Mouse (Mus musculus) brown adipose tissue, adult 24 weeks (tissue): ENCODE measurements at regions not wholly inside any gene's neighbourhood (a gene's known extent, or its start where the extent isn't known, plus 50 kb on each side); places are given as distances from the start of the nearest gene placed in this dataset.

Source experiments
- H3K27ac ChIP-seq: fragments of 200-500 bp; replicated peaks from 2 replicates; pipeline ENCODE4 v1.5.1; 2012; ENCODE audit warnings: low read depth, mild to moderate bottlenecking, low read length
- H3K4me1 ChIP-seq: fragments of 200-500 bp; 2 replicates; pipeline ENCODE4 v1.6.1; 2012; ENCODE audit warnings: low read length, mixed read lengths; ENCODE audit not compliant: control insufficient read depth, insufficient read depth, insufficient read length
- H3K4me3 ChIP-seq: fragments of 200-500 bp; 2 replicates; pipeline ENCODE4 v1.5.1; 2012; ENCODE audit warnings: low read depth, mild to moderate bottlenecking, low read length, moderate library complexity; ENCODE audit not compliant: insufficient read depth

GRCm38 (mm10) chr8:126646604-126647311 lies 53.0 kb upstream of the Irf2bp2 start:
- H3K4me3 ChIP-seq: no peak overlapping the region
- no peaks in the 10 kb centered on the region for H3K4me1 ChIP-seq
- no peak overlapping the region for H3K27ac ChIP-seq

GRCm38 (mm10) chr8:126644179-126644578 lies 50.4 kb upstream of the Irf2bp2 start:
- Histone ChIP-seq H3K27ac (no peak overlapping the region), H3K4me3 (no peak overlapping the region), H3K4me1 (no peaks in the 10 kb centered on the region)
